Mouse (Mus musculus): ENCODE measurements at regions not wholly inside any gene's neighbourhood (a gene's known extent, or its start where the extent isn't known, plus 50 kb on each side); places are given as distances from the start of the nearest gene placed in this dataset.

- no peak for TF ChIP-seq CTCF (IDR thresholded peaks at IDR 0.05; ENCODE audit: extremely low read depth, insufficient read depth, low read length)
- TF ChIP-seq POLR2A (IDR thresholded peaks at IDR 0.05; ENCODE audit: extremely low read depth, insufficient read depth, low read length): no peak
Observed at GRCm38 (mm10) chr2:159519066-159519465, 724.5 kb downstream of the Dhx35 start.

All from cortical plate, adult 2 months (tissue).